ENCODE assay signal across 18 mouse cellular contexts in the genomic region with DNA sequence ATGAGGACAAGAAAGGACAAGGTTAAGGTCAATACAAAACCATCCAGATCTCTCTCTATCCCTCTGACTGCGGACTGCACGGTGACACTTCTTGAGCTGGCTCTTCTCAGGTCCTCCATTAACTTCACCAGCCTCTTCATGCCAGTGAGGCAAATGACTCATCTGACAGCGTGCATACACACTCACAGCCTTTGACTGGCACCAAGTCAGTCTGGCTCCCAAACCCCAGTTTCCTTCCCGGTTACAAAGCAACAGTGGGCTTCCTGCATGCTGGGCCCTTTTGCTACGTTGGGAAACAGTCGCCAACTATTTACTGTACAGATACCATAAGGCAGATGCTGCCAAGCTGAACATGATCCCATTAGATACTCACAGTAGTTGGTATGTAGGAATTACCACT. TPM values are rescaled to one million over a fixed set of nuclear protein-coding genes. Genes with fewer than 3 reads are reported as not detected.
"Had no signal": no experiment of that assay in that cellular context is flagged by ENCODE, and none has a peak within 500 bp of the region (broad histone marks: within the 10 kb centered on the region; RNA-seq: fewer than 3 reads in every experiment).

No protein-coding gene starts in this region.

- H3K4me2 ChIP-seq: kidney, embryonic 15.5 days; limb, embryonic 12.5 days; liver, embryonic 13.5 days; lung, embryonic 15.5 days; midbrain, embryonic 13.5 days; neural tube, embryonic 12.5 days had no signal

- H3K4me3 ChIP-seq: kidney, embryonic 15.5 days; limb, embryonic 12.5 days; liver, embryonic 13.5 days; lung, embryonic 15.5 days; midbrain, embryonic 13.5 days; myocyte; neural tube, embryonic 12.5 days had no signal

- H3K9me3 ChIP-seq: kidney, embryonic 15.5 days; limb, embryonic 12.5 days; liver, embryonic 13.5 days; lung, embryonic 15.5 days; midbrain, embryonic 13.5 days; neural tube, embryonic 12.5 days had no signal

- H3K27ac ChIP-seq: kidney, embryonic 15.5 days; limb, embryonic 12.5 days; liver, embryonic 13.5 days; lung, embryonic 15.5 days; macrophage; midbrain, embryonic 13.5 days; neural tube, embryonic 12.5 days had no signal

- DNase-seq: kidney, postnatal 14 days; layer of hippocampus, adult 9-11 months; layer of hippocampus, postnatal 36 days; liver; liver, embryonic 13.5 days; liver, postnatal 0 days; lung, postnatal 14 days; thymus, adult 18-20 months; thymus, postnatal 14 days had no signal

- H3K4me1 ChIP-seq: liver, embryonic 13.5 days had no signal

- ATAC-seq: liver, postnatal 0 days had no signal

- H3K36me3 ChIP-seq: kidney, embryonic 15.5 days; liver, embryonic 13.5 days; lung, embryonic 15.5 days had no signal

- H3K9ac ChIP-seq: kidney, embryonic 15.5 days; limb, embryonic 12.5 days; liver, embryonic 13.5 days; liver, postnatal 0 days; lung, embryonic 15.5 days; midbrain, embryonic 13.5 days; neural tube, embryonic 12.5 days had no signal

RNA-seq across cellular contexts. Expression of a gene that starts 21.3 kb away (rescaled TPM):
- total RNA-seq: megakaryocyte-erythroid progenitor cell, adult 5-6 weeks; neutrophil, adult 5-6 weeks had no signal
- polyA plus RNA-seq: liver, postnatal 0 days; macrophage had no signal

RNA-seq across cellular contexts. Expression of a gene that starts 36.4 kb away (rescaled TPM):
- total RNA-seq: megakaryocyte-erythroid progenitor cell, adult 5-6 weeks; neutrophil, adult 5-6 weeks had no signal
- polyA plus RNA-seq: liver, embryonic 13.5 days; macrophage had no signal

RNA-seq across cellular contexts. Expression of a gene that starts 54.8 kb away (rescaled TPM):
- total RNA-seq: megakaryocyte-erythroid progenitor cell, adult 5-6 weeks; neutrophil, adult 5-6 weeks had no signal
- polyA plus RNA-seq: liver, postnatal 0 days; lung, embryonic 15.5 days; macrophage; midbrain, embryonic 13.5 days had no signal
